Mouse (Mus musculus): Measurements from ENCODE around the gene Chst3. TPM values are rescaled to one million over a fixed set of nuclear protein-coding genes. Genes with fewer than 3 reads are reported as not detected.
A peak's percentile ranks its signal among the peaks of the same experiment; 100 is the strongest.
"Not testable (repeated sequence)": the region's sequence is repeated elsewhere in the genome, so short reads cannot be mapped to it uniquely, and the experiment has no call there.

Chst3 gene
- polyA plus RNA-seq, 2 experiments, result 0.09 to 0.13 TPM

GRCm38 (mm10) chr10:60158144-60158543, 60.9 kb downstream of the Chst3 start:
- TF ChIP-seq EP300 (IDR thresholded peaks at IDR 0.05; ENCODE audit: low read depth) (no peak), CTCF (IDR thresholded peaks at IDR 0.05; ENCODE audit: low read depth) (no peak)
- H3K4me1 ChIP-seq (replicated peaks; ENCODE audit: control insufficient read depth in 2 of 2, insufficient read depth in 2 of 2, low read length in 1 of 2), result no peaks in the 10 kb centered on the region
- no peaks in the 10 kb centered on the region for H3K36me3 ChIP-seq (replicated peaks; ENCODE audit: control insufficient read depth, insufficient read depth, low read depth)
- H3K4me2 ChIP-seq (ENCODE audit: low read depth), result no peak overlapping the region
- H3K4me3 ChIP-seq (ENCODE audit: insufficient read depth in 1 of 2, low read depth in 2 of 2, low read length in 2 of 2), result no peak overlapping the region
- H3K9ac ChIP-seq (replicated peaks), result no peak overlapping the region
- no peaks in the 10 kb centered on the region for H3K9me3 ChIP-seq (ENCODE audit: control insufficient read depth, low read length)
- no peak overlapping the region for H3K27ac ChIP-seq
- ATAC-seq (ENCODE audit: insufficient read depth) (no peak), DNase-seq (ENCODE audit: low read depth in 3 of 3, low spot score in 3 of 3) (no peak)
- 56% methylated on average over 3 of the region's 3 CpGs for WGBS (ENCODE audit: insufficient replicate concordance)
- no peaks in the 10 kb centered on the region for H3K27me3 ChIP-seq (ENCODE audit: control insufficient read depth, insufficient read depth, low read length)

- H3K9me3 ChIP-seq (ENCODE audit: control insufficient read depth, low read length), result no peaks in the 10 kb centered on the region
- H3K36me3 ChIP-seq (replicated peaks; ENCODE audit: control insufficient read depth, insufficient read depth, low read depth), result no peaks in the 10 kb centered on the region
- no peak overlapping the region for H3K4me2 ChIP-seq (ENCODE audit: low read depth)
- TF ChIP-seq CTCF (IDR thresholded peaks at IDR 0.05; ENCODE audit: low read depth) (no peak), EP300 (IDR thresholded peaks at IDR 0.05; ENCODE audit: low read depth) (no peak)
- DNase-seq (ENCODE audit: low read depth in 3 of 3, low spot score in 3 of 3), result no peak
- H3K27me3 ChIP-seq (ENCODE audit: control insufficient read depth, insufficient read depth, low read length), result no peaks in the 10 kb centered on the region
- no peak overlapping the region for H3K4me3 ChIP-seq (ENCODE audit: insufficient read depth in 1 of 2, low read depth in 2 of 2, low read length in 2 of 2)
- no peak overlapping the region for H3K9ac ChIP-seq (replicated peaks)
- no peak overlapping the region for H3K27ac ChIP-seq
- no peak for ATAC-seq (ENCODE audit: insufficient read depth)
- no peaks in the 10 kb centered on the region for H3K4me1 ChIP-seq (replicated peaks; ENCODE audit: control insufficient read depth in 2 of 2, insufficient read depth in 2 of 2, low read length in 1 of 2)
Measured at GRCm38 (mm10) chr10:60156016-60156415, 63.0 kb downstream of the Chst3 start.

GRCm38 (mm10) chr10:60151107-60151663, 67.9 kb downstream of the Chst3 start:
- Histone ChIP-seq H3K27me3 (ENCODE audit: control insufficient read depth, insufficient read depth, low read length) (no peaks in the 10 kb centered on the region), H3K4me2 (ENCODE audit: low read depth) (no peak overlapping the region), H3K9ac (replicated peaks) (no peak overlapping the region), H3K9me3 (ENCODE audit: control insufficient read depth, low read length) (no peaks in the 10 kb centered on the region), H3K4me1 (replicated peaks; ENCODE audit: control insufficient read depth in 2 of 2, insufficient read depth in 2 of 2, low read length in 1 of 2) (no peaks in the 10 kb centered on the region; a peak in 1 of 4 replicates), H3K4me3 (ENCODE audit: insufficient read depth in 1 of 2, low read depth in 2 of 2, low read length in 2 of 2) (no peak overlapping the region), H3K36me3 (replicated peaks; ENCODE audit: control insufficient read depth, insufficient read depth, low read depth) (no peaks in the 10 kb centered on the region), H3K27ac (no peak overlapping the region)
- WGBS (ENCODE audit: insufficient replicate concordance), result 36% methylated on average over 6 of the region's 6 CpGs
- ATAC-seq (ENCODE audit: insufficient read depth), result no peak
- no peak for DNase-seq (ENCODE audit: low read depth in 3 of 3, low spot score in 3 of 3)
- TF ChIP-seq CTCF (IDR thresholded peaks at IDR 0.05; ENCODE audit: low read depth) (no peak), EP300 (IDR thresholded peaks at IDR 0.05; ENCODE audit: low read depth) (no peak)

- Histone ChIP-seq H3K4me3 (ENCODE audit: insufficient read depth in 1 of 2, low read depth in 2 of 2, low read length in 2 of 2) (no peak overlapping the region), H3K9ac (replicated peaks) (no peak overlapping the region), H3K36me3 (replicated peaks; ENCODE audit: control insufficient read depth, insufficient read depth, low read depth) (no peaks in the 10 kb centered on the region), H3K9me3 (ENCODE audit: control insufficient read depth, low read length) (no peaks in the 10 kb centered on the region), H3K4me2 (ENCODE audit: low read depth) (no peak overlapping the region), H3K27ac (no peak overlapping the region), H3K4me1 (replicated peaks; ENCODE audit: control insufficient read depth in 2 of 2, insufficient read depth in 2 of 2, low read length in 1 of 2) (no peaks in the 10 kb centered on the region; a peak in 1 of 4 replicates), H3K27me3 (ENCODE audit: control insufficient read depth, insufficient read depth, low read length) (no peaks in the 10 kb centered on the region)
- ATAC-seq (ENCODE audit: insufficient read depth) (no peak), DNase-seq (ENCODE audit: low read depth in 3 of 3, low spot score in 3 of 3) (peak; percentile 37 to 51 (median 43))
- 3% methylated on average over 5 of the region's 5 CpGs for WGBS (ENCODE audit: insufficient replicate concordance)
- peak; percentile 93 for TF ChIP-seq CTCF (IDR thresholded peaks at IDR 0.05; ENCODE audit: low read depth)
- TF ChIP-seq EP300 (IDR thresholded peaks at IDR 0.05; ENCODE audit: low read depth), result no peak
Measured at GRCm38 (mm10) chr10:60148087-60148486, 71.0 kb downstream of the Chst3 start.

GRCm38 (mm10) chr10:60147510-60148047, 71.5 kb downstream of the Chst3 start:
- not testable (repeated sequence) for H3K27ac ChIP-seq; H3K4me3 ChIP-seq (ENCODE audit: insufficient read depth in 1 of 2, low read depth in 2 of 2, low read length in 2 of 2); H3K27me3 ChIP-seq (ENCODE audit: control insufficient read depth, insufficient read depth, low read length); H3K36me3 ChIP-seq (replicated peaks; ENCODE audit: control insufficient read depth, insufficient read depth, low read depth); H3K4me1 ChIP-seq (replicated peaks; ENCODE audit: control insufficient read depth in 2 of 2, insufficient read depth in 2 of 2, low read length in 1 of 2); H3K4me2 ChIP-seq (ENCODE audit: low read depth); H3K9me3 ChIP-seq (ENCODE audit: control insufficient read depth, low read length); ATAC-seq (ENCODE audit: insufficient read depth); H3K9ac ChIP-seq (replicated peaks); DNase-seq (ENCODE audit: low read depth in 3 of 3, low spot score in 3 of 3)
- 59% methylated on average over 10 of the region's 10 CpGs for WGBS (ENCODE audit: insufficient replicate concordance)
